Mouse (Mus musculus): ENCODE data around the gene Plbd2.

Gene Plbd2

DNA sequence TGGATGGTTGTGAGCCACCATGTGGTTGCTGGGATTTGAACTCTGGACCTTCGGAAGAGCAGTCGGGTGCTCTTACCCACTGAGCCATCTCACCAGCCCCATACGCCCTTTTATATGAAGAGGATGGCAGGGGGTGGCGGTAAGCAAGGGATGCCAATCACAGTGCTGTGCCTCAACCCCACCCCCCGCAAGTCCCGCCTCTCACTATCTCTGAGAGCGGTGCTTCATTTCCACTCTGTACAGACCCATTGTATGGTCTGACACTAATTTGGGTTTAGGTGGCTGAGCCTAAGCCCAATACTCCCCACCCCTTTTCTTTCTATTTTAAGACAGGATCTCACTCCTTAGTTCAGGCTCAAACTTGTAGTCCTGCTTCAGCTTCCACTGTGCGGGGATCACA is 27.6 kb downstream of the Plbd2 start:
- DNase-seq (ENCODE audit: low spot score in 2 of 2): no peak

GRCm38 (mm10) chr5:120473361-120473760 is 30.1 kb downstream of the Plbd2 start:
- no peak for DNase-seq (ENCODE audit: low spot score in 2 of 2)

GRCm38 (mm10) chr5:120472770-120473169 is 30.7 kb downstream of the Plbd2 start, which contains the start of gene Sdsl:
Sdsl (minus strand) TSS chr5:120472810.
- no peak for DNase-seq (ENCODE audit: low spot score in 2 of 2)

- no peak for DNase-seq (ENCODE audit: low spot score in 2 of 2)
These were observed 31.9 kb downstream of the Plbd2 start for GRCm38 (mm10) chr5:120471538-120471937.

DNA sequence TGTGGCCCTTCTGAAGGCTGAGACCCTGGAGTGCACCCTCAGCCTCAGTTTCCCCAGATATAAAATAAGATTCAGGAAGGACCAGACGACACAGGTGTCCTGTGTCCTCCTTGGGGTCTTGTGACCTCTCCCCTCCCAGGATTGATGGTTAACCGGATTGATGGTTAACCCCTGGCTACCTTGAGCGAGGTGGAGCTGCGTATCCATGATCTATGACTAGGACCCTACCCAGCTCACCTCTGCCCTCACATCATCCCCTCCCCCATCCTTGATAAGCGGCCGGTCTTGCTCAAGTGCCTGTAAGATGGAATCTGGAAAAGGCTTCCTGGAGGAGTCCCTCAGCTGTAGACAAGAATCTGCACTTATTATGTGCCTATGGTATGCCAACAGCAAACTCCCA is 34.6 kb downstream of the Plbd2 start:
- DNase-seq (ENCODE audit: low spot score in 2 of 2): no peak

DNA sequence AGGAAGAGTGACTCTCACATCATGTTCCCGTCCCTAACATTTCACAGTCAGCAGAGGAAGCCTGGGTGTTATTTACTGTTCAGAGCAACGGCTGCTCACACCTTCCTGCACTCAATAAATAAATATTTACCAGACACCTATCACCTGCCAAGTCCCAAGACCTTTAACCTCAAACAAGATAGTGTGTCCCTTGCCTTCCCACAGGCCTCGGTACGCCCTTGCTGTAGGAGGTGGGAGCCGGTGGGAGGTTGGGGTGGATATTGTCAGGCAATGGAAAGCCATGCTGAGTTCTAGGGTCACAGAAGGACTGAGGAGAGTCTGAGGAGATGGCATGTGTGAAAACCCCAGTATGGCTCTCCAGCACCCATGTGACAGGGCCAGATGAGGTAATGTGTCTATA is 35.1 kb downstream of the Plbd2 start:
- no peak for DNase-seq (ENCODE audit: low spot score in 2 of 2)

DNA sequence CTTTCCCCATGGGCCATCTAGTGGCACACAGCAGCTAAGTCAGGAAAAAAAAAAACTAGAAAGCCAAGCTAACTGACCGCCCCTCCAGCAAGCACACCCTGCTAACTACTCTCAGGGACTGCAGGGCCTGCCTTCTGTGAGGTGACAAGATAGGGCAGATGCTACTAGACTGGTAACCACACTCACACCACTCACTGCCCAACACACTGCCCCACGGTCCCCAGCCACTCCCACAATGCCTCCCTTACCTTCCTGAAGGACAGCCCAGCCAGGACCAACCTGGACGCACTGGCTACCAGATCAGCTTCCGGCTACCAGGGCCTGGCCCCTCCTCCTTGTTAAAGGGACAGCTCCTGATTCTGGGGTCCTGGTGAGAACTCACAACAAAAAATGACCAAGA is 36.4 kb downstream of the Plbd2 start:
- peak in 1 of 2 experiments; percentile 29 for DNase-seq (ENCODE audit: low spot score in 2 of 2)

DNA sequence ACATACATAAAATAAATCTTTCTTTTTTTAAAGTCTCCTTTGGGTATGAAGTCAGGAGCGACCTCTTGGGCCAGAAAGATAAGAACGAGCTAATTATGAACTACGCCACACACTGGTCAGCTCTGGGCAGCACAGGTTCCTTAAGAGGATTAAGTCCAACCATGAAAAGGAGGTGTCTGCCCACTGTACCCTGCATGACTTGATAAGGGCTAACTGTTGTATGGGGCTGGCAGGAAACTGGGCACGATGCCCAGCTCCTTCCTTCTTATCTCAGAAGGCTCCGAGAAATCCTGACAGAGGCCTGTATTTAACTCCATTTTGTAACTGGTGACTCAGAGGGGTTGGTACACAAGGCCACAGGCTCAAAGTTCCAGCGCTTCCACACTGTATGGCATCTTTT is 37.6 kb downstream of the Plbd2 start:
- DNase-seq (ENCODE audit: low spot score in 2 of 2): peak; percentile 48 to 73

- DNase-seq (ENCODE audit: low spot score in 2 of 2): no peak
These were observed 38.4 kb downstream of the Plbd2 start for GRCm38 (mm10) chr5:120465062-120465461.

- no peak for DNase-seq (ENCODE audit: low spot score in 2 of 2)
These were observed 39.1 kb downstream of the Plbd2 start for GRCm38 (mm10) chr5:120464321-120464720.

DNA sequence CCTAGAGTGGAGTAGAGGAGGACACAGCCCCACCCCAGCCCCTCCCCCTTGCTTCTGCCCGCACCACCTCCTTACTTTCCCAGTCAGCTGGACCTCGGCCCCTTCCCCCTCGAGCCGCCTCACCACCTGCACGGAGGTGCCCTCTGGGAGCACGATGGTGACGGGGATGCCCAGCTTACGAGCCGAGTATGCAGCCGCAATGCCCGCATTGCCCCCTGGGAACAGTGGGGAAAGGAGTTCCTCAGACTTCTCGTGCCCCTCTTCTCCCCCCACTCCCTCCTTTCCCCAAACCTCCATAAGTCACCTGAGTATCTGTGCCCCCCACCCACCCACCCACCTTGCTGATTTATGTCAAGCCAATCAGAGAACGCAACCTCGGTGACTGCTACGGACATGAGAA is 41.5 kb downstream of the Plbd2 start:
- DNase-seq (ENCODE audit: low spot score in 2 of 2): no peak

GRCm38 (mm10) chr5:120459133-120459532 is 44.3 kb downstream of the Plbd2 start:
- DNase-seq (ENCODE audit: low spot score in 2 of 2): no peak

DNA sequence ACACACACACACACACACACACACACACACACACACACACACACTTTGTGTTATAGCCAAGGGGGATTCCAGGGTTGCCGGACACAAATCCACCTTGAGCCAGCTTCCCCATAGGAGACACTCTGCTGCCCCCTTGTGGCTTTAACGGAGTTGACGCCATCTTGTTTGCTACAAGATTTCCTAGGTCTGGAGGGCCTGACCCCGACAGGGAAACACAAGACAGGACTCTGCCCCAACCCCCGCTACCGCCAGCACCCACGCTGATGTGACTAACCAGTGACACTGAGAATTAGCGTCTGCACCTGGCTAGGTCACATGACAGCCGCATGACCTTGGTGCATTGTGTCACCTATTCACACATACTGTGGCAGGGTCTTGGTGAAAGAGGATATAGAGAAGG is 45.8 kb downstream of the Plbd2 start:
- DNase-seq (ENCODE audit: low spot score in 2 of 2): no peak

GRCm38 (mm10) chr5:120456841-120457554 is 46.4 kb downstream of the Plbd2 start:
- no peak for DNase-seq (ENCODE audit: low spot score in 2 of 2)

GRCm38 (mm10) chr5:120456253-120456652 is 47.2 kb downstream of the Plbd2 start:
- DNase-seq (ENCODE audit: low spot score in 2 of 2): no peak

- DNase-seq (ENCODE audit: low spot score in 2 of 2): no peak
These were observed 48.6 kb downstream of the Plbd2 start for GRCm38 (mm10) chr5:120454756-120455337.

GRCm38 (mm10) chr5:120447305-120447704 is 56.1 kb downstream of the Plbd2 start:
- DNase-seq (ENCODE audit: low spot score in 2 of 2): no peak

DNA sequence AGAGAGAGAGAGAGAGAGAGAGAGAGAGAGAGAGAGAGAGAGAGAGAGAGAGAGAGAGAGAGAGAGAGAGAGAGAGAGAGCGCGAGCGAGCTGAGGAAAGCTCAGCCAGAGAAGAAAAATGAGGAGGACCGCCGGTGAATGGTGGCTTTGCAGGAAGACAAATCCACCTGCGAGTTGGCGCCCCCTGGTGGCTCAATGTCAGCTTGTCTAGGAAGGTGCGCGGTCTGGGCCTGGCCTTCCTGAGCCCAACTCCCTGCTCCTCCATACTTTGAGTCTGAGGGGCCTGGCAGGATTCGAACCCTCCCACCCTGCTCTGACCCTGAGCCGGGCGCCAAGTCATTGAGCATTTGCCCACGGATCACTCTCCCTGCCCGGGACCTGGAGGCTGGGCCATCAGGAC is 62.7 kb downstream of the Plbd2 start:
- peak; percentile 20 to 63 for DNase-seq (ENCODE audit: low spot score in 2 of 2)

DNA sequence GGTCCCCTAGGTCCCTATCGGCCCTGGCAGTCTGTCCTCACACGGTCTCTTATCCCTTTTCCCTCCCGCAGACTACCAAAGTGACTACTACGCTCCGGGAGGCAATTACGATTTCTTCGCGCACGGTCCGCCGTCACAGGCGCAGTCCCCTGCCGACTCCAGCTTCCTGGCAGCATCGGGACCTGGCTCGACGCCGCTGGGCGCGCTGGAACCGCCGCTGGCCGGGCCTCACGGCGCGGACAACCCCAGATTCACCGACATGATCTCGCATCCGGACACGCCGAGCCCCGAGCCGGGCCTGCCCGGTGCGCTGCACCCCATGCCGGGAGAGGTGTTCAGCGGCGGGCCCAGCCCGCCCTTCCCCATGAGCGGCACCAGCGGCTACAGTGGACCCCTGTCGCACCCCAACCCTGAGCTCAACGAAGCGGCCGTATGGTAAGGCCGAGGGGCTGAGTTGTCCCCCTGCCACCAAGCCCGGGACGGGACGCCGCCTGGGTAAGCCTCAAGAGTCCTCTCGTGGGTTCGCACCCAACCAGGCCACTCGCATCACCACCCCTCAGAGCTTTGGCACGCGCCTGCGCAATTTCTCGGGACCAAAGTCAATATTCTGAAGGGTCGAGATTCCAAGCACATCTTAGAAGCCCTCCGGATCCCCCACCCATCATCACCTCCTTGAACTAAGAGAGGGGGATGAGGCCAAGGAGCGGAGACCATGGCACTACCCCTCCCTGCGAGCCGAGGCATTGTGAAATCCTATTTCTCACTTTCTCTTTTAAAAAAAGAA is 63.3 kb downstream of the Plbd2 start:
- DNase-seq (ENCODE audit: low spot score in 2 of 2): no peak

GRCm38 (mm10) chr5:120438991-120439710 is 64.3 kb downstream of the Plbd2 start:
- DNase-seq (ENCODE audit: low spot score in 2 of 2): no peak

- DNase-seq (ENCODE audit: low spot score in 2 of 2): no peak
These were observed 65.0 kb downstream of the Plbd2 start for GRCm38 (mm10) chr5:120438469-120438868.

- DNase-seq (ENCODE audit: low spot score in 2 of 2): no peak
These were observed 65.4 kb downstream of the Plbd2 start for GRCm38 (mm10) chr5:120437986-120438385.

Data from heart, adult 9 months (tissue).